Mouse (Mus musculus): Measurements from ENCODE around the gene Clca1.

- no peak for TF ChIP-seq GATA1 (IDR thresholded peaks at IDR 0.05; ENCODE audit: borderline replicate concordance, low read length)
- TF ChIP-seq FLI1 (IDR thresholded peaks at IDR 0.05; ENCODE audit: low read length) = no peak
Observed at GRCm38 (mm10) chr3:145028036-145028435, 4.5 kb downstream of the Clca1 start.
